Mouse (Mus musculus) cerebellum, adult 11-12 months (tissue): ENCODE data around the gene Spg11.
"Not testable (repeated sequence)": the region's sequence is repeated elsewhere in the genome, so short reads cannot be mapped to it uniquely, and the experiment has no call there.

Experiments
- DNase-seq: peaks from one replicate; pipeline ENCODE4 v3.0.0; 2022

The Spg11 gene

DNA sequence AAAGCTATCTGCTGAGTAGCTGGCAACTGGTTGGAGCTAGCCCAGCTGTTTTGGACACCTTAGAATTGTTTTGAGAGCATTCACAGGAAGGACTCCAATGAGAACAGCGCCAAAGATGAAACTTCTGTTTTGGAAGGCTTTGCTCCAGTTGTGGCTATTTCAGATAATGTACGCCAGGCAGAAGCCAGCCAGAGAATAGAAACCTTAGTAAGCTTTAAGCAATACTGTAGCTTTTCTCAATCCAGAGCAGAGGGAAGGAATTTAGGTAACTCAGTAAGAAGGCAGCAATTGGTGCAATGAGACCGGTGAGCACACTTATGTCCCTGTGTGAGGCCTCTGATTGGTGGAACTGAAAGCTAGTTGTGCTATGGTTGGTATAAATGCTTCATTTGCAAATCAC lies 24.9 kb upstream of the Spg11 start:
- no peak for DNase-seq

- DNase-seq = no peak
These were observed 23.3 kb upstream of the Spg11 start for GRCm38 (mm10) chr2:122141332-122141967.

DNA sequence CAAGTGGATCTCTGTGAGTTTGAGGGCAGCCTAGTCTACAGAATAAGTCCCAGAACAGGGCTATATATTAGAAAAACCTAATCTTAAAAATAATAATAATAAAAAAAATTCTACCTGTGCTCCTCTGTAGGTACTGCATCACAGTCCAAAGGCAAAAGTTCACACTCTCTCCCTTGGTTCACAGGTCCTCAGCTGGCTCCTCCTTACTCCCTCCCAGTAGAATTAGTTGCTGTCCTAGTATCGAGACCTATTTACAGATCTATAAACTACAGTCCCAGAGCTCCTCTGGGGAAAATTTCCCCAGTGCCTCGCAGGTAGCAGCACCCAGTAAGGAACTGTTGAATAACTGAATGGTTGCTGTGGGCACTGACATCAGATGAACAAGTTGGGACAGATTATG lies 22.6 kb upstream of the Spg11 start:
- no peak for DNase-seq

- no peak for DNase-seq
These were observed 19.8 kb upstream of the Spg11 start for GRCm38 (mm10) chr2:122137839-122138465.

GRCm38 (mm10) chr2:122132618-122133017 lies 14.4 kb upstream of the Spg11 start:
- no peak for DNase-seq

GRCm38 (mm10) chr2:122132078-122132477 lies 13.9 kb upstream of the Spg11 start:
- no peak for DNase-seq

DNA sequence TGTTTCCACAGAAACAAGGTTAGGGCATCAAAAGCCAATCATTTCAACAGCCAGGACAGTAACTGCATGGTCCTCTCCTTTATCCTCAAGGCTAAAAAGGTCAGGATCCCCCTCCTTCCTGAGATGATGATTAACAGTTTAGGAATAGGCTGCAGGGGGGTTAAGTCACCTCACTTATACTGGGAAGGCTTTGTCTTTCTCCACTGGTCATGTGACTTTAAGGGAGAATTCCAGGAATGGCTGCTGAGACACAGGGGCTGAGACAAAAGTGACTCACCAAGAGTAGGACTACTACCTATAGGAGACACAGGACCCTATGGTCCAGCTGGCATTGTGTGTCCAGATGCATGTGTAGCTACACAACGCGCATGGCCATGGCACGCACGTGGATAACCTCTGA lies 9.4 kb upstream of the Spg11 start:
- no peak for DNase-seq

DNA sequence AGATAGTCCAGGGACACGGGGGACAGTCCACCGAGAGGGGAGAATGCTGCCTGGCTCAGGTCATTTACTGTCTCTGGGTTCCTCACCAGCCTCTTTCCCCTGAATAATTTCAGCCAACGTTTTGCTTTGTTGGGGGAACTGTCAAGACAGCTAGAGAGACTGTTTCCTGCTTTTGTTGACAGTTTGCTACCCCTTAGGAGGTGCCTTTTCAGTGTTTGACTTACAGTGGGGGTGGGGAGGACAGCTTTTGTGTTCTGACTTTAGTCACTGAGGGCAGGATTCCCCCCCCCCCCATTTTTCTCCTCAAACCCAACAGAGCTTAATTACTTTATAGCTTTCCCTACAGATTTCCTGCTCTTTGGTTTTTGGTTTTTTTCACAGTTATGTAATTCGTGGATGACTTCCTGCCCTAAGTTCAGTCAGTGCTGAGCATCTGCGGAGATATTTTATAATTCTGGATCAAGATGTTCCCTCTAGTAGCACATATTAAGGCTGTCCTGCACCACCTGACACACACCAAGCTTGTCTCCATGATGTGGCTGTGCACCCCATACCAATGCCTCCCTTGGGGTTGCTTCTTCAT lies 8.7 kb upstream of the Spg11 start:
- DNase-seq = no peak

DNA sequence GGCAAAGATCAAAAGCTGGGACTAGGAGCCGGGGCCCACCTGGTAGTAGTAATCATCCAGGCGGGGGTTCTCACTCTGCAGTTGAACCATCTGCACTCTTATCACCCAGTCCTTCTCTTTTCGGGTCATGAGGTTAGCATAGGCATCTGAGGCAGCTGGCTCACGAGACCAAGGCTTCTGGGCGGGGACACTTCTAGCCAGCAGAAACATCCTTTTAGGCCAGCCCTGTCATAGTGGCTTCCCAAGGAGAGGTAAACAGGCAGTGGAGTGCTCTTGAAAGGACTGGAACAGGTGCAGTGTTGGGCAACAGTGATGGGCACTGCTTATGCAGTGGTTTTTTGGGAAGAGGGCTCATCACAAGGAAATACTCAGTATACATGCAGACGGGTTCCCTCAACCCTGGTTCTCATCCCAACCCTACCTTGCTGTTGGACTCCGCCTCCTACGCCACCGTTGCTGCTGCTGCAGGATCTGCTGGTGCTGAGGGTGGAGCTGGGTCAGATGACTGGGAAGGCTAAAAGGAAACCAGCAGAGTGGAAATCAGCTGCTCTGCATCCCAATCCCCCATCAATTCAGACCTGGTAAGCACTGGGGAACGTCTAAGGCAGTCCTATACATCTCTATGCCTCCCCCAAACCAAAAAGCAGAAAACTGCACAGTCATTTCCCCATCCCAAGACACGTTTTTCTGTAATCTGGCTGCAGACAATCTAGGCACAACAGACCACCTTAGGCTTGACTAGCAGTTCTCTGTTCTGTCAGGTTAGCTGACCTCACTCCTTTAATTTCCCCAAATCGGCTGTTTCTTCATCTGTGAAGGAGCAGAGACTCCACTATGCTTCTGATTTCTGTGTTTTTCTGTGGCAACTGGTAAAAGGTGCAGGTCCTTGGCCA lies 7.7 kb upstream of the Spg11 start:
- no peak for DNase-seq

- peak; percentile 14 for DNase-seq
These were observed 1.3 kb downstream of the Spg11 start for GRCm38 (mm10) chr2:122116888-122117287.

- no peak for DNase-seq
These were observed 8.5 kb downstream of the Spg11 start for GRCm38 (mm10) chr2:122109714-122110113.

- no peak for DNase-seq
These were observed 10.1 kb downstream of the Spg11 start for GRCm38 (mm10) chr2:122108101-122108500.

- no peak for DNase-seq
These were observed 16.1 kb downstream of the Spg11 start for GRCm38 (mm10) chr2:122102070-122102469.

- not testable (repeated sequence) for DNase-seq
These were observed 20.5 kb downstream of the Spg11 start for GRCm38 (mm10) chr2:122097686-122098085.

GRCm38 (mm10) chr2:122093844-122094243 lies 24.3 kb downstream of the Spg11 start:
- DNase-seq = no peak

GRCm38 (mm10) chr2:122086446-122086845 lies 31.7 kb downstream of the Spg11 start:
- DNase-seq = no peak

DNA sequence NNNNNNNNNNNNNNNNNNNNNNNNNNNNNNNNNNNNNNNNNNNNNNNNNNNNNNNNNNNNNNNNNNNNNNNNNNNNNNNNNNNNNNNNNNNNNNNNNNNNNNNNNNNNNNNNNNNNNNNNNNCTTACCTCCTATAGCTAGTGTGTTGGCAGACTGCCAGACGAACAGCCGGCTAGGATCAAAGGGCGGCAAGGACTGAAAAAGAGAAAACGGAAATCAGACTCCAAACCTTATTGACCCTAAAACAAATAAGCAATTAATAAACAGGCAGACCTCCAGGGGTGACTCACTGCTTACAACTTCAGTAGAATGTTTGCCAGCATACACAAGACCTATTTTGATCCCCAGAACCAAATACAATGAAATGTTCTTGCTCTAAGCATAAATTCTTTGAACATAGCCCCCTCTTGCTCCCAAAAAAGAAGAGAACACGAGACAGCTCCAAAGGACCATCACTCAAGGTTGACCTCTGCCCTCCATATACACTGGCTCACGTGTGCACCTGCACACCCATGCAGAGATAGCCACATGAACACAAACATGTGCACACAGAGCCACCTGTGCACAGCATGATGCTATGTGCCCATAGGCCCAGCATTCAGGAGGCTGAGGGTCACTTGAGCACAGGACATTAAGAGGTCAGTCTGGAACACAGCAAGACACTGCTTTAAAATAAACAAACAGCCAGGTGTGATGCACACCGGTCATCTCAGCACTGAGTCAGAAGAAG lies 36.3 kb downstream of the Spg11 start:
- DNase-seq = no peak

- DNase-seq = no peak
These were observed 48.3 kb downstream of the Spg11 start for GRCm38 (mm10) chr2:122069922-122070321.

DNA sequence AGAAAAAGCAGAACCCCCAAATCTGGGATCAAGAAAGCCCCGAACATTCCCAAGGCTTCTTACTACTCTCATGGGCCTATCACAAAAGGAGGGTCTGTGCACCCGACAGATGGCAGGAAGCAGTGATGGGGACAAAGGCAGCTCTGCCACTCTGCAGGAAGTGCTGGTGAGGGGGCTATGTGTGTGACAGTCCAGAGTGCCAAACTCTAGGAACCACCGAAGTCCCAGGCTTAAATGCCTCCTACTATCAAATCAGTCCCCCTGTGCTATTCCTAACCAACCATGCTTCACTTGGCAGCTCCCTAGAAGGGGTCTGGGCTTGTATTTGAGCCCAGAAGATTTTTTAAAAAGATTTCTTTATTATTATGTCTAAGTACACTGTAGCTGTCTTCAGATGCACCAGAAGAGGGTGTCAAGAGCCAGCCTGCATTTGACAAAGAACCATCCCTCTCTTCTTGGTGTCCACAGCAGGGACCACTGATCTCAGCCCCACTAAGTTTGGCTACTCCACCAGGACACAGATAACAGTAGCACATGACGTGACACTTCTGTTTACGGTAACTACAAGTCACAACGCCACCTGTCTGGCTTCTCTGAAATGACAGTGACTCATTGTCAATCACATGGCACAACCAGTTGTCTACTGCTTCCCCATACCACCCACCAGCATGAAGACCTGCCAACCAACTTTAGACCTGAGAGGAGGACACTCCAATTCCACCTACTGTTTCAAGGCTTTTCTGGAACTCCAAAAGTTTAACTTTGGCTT lies 48.9 kb downstream of the Spg11 start:
- no peak for DNase-seq

GRCm38 (mm10) chr2:122066241-122066640 lies 51.9 kb downstream of the Spg11 start:
- no peak for DNase-seq

- no peak for DNase-seq
These were observed 52.8 kb downstream of the Spg11 start for GRCm38 (mm10) chr2:122065200-122065969.
